Mouse (Mus musculus) embryo, embryonic 10.5 days (tissue): ENCODE data around the gene Srgn.
A peak's percentile ranks its signal among the peaks of the same experiment; 100 is the strongest.

Source experiments
- DNase-seq: peaks from one replicate; pipeline ENCODE4 v3.0.0-alpha.2; 2015; ENCODE audit warnings: low spot score

Srgn gene

DNA sequence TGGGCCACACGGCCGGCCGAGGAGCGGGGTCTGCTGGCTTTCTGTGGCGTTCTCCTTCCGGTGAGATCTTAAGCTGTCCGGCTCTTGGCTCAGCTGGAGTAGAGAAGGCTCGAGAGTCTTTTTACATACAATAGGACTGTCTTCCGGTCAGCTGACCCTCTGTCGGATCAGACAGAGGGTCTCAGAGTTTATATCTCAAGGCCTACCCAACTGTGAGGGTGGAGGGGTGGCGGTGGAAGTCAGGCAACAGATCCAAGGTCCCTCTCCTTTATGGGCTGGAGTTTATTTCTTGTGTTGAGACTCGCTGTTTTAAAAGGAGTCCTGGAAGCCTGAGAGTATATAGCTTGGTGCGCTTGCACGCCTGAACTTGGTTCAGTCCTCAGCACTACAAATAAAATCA, at the start of gene Srgn:
Srgn (minus strand) TSS at position 101 of the 400 bp plus-strand sequence.
- DNase-seq = no peak

DNA sequence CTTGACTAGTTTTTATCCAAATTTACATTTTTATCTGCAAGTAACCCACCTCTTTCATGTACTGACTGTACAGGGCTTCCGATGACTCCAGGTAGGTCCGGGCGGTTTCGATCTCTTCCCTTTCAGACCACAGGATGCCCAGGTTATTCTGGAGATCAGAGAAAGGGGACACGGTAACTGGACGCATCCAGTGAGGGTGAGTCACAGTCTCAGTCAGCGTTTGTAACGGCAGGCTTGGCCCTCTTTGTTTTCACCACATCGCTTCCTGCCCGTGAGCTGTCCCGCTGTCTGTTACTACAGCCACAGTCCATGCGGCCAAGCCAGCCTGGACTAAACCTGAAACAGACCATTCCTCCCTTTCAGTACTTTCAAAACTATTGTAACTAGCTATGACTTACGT, 47.8 kb upstream of the Srgn start:
- no peak for DNase-seq

GRCm38 (mm10) chr10:62570126-62570871, 43.0 kb upstream of the Srgn start:
- no peak for DNase-seq

GRCm38 (mm10) chr10:62568861-62569260, 41.6 kb upstream of the Srgn start:
- no peak for DNase-seq

DNA sequence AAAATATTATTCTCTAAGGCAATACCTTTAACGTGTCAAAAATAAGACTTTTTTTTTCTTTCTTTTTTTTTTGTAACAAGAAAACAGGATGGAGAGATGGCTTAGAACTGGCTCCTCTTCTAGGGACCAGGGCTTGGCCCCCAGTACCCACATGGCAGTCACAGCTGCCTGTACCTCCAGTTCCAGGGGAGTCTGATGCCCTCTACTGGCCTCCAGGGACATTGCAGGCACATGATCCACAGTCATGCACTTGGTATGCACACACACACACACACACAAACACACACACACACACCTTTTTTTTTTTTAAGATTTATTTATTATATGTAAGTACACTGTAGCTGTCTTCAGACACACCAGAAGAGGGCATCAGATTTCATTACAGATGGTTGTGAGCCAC, 30.5 kb upstream of the Srgn start:
- peak; percentile 18 for DNase-seq

DNA sequence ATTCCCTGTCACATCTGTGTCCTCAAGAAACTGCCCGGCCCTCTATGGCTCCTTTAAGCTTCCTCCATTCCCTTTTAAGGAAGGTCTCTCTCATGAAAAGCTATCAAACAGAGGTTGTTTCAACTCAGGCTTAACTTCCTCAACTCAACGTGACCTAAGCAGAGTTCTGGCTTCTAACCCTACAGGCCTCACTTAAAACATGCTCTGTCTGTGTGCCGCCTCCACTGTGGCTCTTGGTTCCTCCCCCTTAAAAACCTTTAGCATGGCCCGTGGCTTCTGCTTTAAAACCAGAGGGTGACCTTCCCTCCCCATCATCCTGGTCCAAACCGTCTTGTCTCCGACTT, 29.3 kb upstream of the Srgn start:
- no peak for DNase-seq

- no peak for DNase-seq
Measured at GRCm38 (mm10) chr10:62555705-62556557, 28.7 kb upstream of the Srgn start.

GRCm38 (mm10) chr10:62553611-62554091, 26.4 kb upstream of the Srgn start:
- no peak for DNase-seq

GRCm38 (mm10) chr10:62550787-62551300, 23.6 kb upstream of the Srgn start:
- no peak for DNase-seq

DNA sequence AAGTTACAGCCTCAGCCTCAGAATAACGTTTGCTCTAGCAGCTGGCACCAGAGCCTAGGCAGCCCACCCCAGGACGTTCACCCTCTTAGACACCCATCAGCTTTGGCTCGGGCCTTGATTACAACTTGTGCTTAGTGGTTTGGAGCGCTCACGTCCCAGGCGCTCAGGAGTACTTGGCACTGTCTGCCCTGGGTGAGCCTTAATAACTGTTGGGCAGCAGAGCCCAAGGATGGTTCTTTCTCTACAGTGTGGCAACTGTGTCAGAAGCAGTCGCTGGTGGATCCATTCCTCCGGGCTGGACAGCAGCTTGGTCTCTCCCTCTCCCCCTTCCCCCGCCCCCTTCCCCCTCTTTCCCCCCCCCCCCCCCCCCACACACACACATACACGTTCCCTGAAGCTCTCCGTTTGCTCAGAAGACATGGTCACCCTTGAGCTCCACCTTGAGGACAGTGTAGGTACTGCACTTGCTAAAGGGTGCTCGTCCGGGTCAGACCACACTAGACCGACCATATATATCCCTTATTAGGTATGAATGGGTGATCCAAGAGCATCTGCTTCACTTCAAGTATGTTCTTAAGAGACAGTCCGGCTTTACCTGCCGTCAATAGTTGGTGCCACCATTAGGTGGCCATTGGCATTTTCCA, 22.4 kb upstream of the Srgn start:
- peak; percentile 82 for DNase-seq

- DNase-seq = no peak
Measured at GRCm38 (mm10) chr10:62546441-62546840, 19.2 kb upstream of the Srgn start.

DNA sequence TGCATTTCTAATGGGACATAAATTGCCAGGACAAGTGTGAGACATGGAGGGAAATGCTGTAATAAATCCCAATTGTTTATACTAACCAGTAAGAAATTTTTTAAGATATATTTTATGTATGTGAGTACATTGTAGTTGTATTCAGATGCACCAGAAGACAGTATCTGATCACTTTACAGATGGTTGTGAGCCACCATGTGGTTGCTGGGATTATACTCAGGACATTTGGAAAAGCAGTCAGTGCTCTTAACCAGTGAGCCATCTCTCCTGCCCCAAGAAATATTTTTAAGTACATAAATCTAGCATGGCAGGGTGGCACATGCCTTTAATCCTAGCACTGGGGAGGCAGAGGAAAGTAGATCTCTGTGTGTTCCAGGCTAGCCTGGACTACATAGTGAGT, 18.5 kb upstream of the Srgn start:
- no peak for DNase-seq

- no peak for DNase-seq
Measured at GRCm38 (mm10) chr10:62544316-62544715, 17.1 kb upstream of the Srgn start.

- no peak for DNase-seq
Measured at GRCm38 (mm10) chr10:62543399-62543808, 16.2 kb upstream of the Srgn start.

- DNase-seq = no peak
Measured at GRCm38 (mm10) chr10:62542928-62543327, 15.7 kb upstream of the Srgn start.

DNA sequence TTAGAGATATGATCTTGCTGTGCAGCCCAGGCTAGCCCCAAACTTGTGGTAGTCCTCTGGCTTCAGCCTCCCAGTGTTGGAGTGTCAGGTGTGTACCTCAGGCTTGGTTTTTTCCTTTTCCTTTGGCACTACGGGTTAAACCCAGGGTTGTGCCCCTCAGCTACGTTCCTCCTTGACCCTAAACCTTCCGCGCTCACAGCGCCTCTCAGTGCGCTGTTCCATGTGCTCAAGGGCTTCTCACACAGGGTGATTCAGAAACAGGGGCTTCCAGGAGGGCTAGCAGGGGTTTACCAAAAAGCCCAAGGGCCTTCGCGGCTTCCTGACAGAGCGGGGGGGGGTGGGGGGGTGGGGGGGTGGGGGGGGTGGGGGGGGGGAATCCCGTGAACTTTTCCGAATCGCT, 15.3 kb upstream of the Srgn start:
- DNase-seq = no peak

DNA sequence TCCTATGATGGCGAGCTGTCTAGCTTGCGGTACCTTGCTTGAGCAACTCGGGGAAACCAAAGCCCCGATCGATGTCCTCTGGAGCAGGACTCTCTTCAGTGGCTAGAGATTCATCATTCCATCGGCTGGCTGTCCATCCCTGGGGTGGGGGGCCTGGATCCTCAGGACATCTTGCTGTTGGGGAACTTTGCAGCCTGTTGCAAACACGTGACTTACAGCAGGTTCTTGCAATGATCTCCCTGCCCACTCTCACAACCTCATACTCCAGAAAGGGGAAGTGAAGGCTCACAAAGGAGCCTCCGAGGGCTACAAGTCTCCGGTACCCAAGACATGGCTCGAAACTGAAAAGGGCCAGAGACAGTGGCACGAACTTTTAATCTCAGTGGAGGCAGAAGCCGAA, 14.2 kb upstream of the Srgn start:
- no peak for DNase-seq

DNA sequence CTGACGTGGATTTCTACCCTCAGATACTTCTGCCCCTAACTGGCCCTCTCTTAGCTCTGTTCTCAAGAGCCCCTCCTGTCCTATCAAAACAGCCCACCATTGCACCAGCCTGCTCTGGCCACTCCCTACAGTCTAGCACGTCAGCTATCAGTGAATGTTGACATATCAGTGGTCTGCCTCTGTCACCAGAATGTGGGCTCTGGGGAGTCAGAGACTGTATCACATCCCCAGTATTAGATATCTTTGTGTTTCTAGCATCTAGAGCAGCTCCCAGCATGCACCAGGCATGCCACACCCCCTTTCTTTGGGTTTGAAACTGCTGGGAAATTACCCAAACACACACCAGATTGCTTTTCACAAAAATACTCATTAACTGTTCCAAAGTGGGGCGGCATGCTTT, 13.5 kb upstream of the Srgn start:
- DNase-seq = no peak

DNA sequence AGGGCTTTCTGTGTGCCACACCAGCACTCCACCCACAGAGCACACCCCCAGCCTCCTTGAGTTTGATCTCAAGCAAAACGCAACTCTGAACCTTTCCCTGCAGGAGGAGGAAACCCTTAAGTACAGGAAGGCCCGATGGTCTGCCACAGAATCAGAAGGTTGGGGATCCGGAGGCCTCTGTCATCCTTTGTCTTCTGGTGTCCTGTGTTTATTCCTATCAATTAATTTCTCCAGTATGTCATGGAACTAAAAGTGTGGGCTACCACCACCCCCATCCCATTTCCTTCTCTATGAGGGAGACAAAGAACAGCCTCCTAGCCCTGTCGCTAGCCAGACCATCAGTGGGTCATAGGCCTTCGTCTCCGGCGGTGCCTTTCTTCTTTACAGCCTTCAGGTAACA, 7.3 kb upstream of the Srgn start:
- no peak for DNase-seq

- DNase-seq = no peak
Measured at GRCm38 (mm10) chr10:62532832-62533231, 5.6 kb upstream of the Srgn start.

- DNase-seq = no peak
Measured at GRCm38 (mm10) chr10:62530183-62530582, 2.9 kb upstream of the Srgn start.

GRCm38 (mm10) chr10:62522346-62522950, 4.8 kb downstream of the Srgn start:
- no peak for DNase-seq
